Mouse (Mus musculus) megakaryocyte, embryonic 14.5 days (primary cell): Measurements from ENCODE around the gene Slc22a4.

Source experiments
- FLI1 ChIP-seq: IDR thresholded peaks from 2 replicates; pipeline ENCODE4 v1.6.1; 2012; ENCODE audit warnings: low read length, inconsistent platforms, mixed read lengths
- GATA1 ChIP-seq: IDR thresholded peaks from 3 replicates; pipeline ENCODE4 v1.6.1; 2012; ENCODE audit warnings: mixed read lengths, low read length, inconsistent platforms, borderline replicate concordance

- TF ChIP-seq GATA1 (no peak), FLI1 (no peak)
Measured at GRCm38 (mm10) chr11:54076101-54076500, 48.2 kb upstream of the Slc22a4 start.
